Mouse (Mus musculus) embryo, embryonic 9.5 days (tissue): ENCODE data around the gene Qprt.
A peak's percentile ranks its signal among the peaks of the same experiment; 100 is the strongest.

Experiments
- DNase-seq: peaks from one replicate; pipeline ENCODE4 v3.0.0-alpha.2; 2017; ENCODE audit errors: extremely low spot score

Qprt gene

GRCm38 (mm10) chr7:127133125-127133524, 11.1 kb upstream of the Qprt start:
- DNase-seq, result no peak

- no peak for DNase-seq
These were observed 7.6 kb upstream of the Qprt start for GRCm38 (mm10) chr7:127129638-127130037.

- peak; percentile 56 for DNase-seq
These were observed 740 bp downstream of the Qprt start for GRCm38 (mm10) chr7:127121061-127121910.

- peak; percentile 39 for DNase-seq
These were observed 3.2 kb downstream of the Qprt start for GRCm38 (mm10) chr7:127118671-127119445.

GRCm38 (mm10) chr7:127117948-127118347, 4.1 kb downstream of the Qprt start:
- peak; percentile 39 for DNase-seq

GRCm38 (mm10) chr7:127116331-127116935, 5.6 kb downstream of the Qprt start:
- no peak for DNase-seq

GRCm38 (mm10) chr7:127114920-127115319, 7.1 kb downstream of the Qprt start:
- DNase-seq, result no peak

- no peak for DNase-seq
These were observed 8.3 kb downstream of the Qprt start for GRCm38 (mm10) chr7:127113614-127114259.

- DNase-seq, result no peak
These were observed 9.0 kb downstream of the Qprt start for GRCm38 (mm10) chr7:127112921-127113597.

GRCm38 (mm10) chr7:127112251-127112841, 9.7 kb downstream of the Qprt start:
- no peak for DNase-seq

GRCm38 (mm10) chr7:127111461-127111860, 10.6 kb downstream of the Qprt start:
- DNase-seq, result peak; percentile 68

GRCm38 (mm10) chr7:127110239-127111007, 11.6 kb downstream of the Qprt start:
- peak; percentile 74 for DNase-seq

- no peak for DNase-seq
These were observed 16.5 kb downstream of the Qprt start for GRCm38 (mm10) chr7:127105551-127105950.

GRCm38 (mm10) chr7:127104560-127105332, 17.3 kb downstream of the Qprt start:
- peak; percentile 91 for DNase-seq

GRCm38 (mm10) chr7:127103960-127104359, 18.1 kb downstream of the Qprt start:
- DNase-seq, result no peak

- DNase-seq, result no peak
These were observed 19.9 kb downstream of the Qprt start for GRCm38 (mm10) chr7:127102148-127102547.

- no peak for DNase-seq
These were observed 20.5 kb downstream of the Qprt start for GRCm38 (mm10) chr7:127101451-127102016.

GRCm38 (mm10) chr7:127099528-127099927, 22.5 kb downstream of the Qprt start:
- no peak for DNase-seq

- DNase-seq, result no peak
These were observed 23.1 kb downstream of the Qprt start for GRCm38 (mm10) chr7:127098950-127099349.
